Mouse (Mus musculus): Measurements from ENCODE around the gene Gm8994. TPM values are rescaled to one million over a fixed set of nuclear protein-coding genes. Genes with fewer than 3 reads are reported as not detected.

Gene Gm8994
- polyA plus RNA-seq, 1 experiment from 2014 or later, result not detected

Other genes with a start within 250 kb of the Gm8994 start
- 2.8 TPM in 2 replicates for gene Grin2b, start 154.0 kb upstream of the Gm8994 start, polyA plus RNA-seq (2015; fragmentation: Nextera tagmentation; extraction: Ambion mirVana)
- 0.10 and 0.38 TPM in 2 replicates for gene E330021D16Rik, start 88.0 kb downstream of the Gm8994 start, polyA plus RNA-seq (2015; fragmentation: Nextera tagmentation; extraction: Ambion mirVana)
- 41.2 and 43.6 TPM in 2 replicates for gene Atf7ip, start 178.6 kb downstream of the Gm8994 start, polyA plus RNA-seq (2015; fragmentation: Nextera tagmentation; extraction: Ambion mirVana)